Mouse (Mus musculus) liver, embryonic 11.5 days (tissue): ENCODE data around the gene Gfap. TPM values are rescaled to one million over a fixed set of nuclear protein-coding genes. Genes with fewer than 3 reads are reported as not detected.

Experiments used
- ATAC-seq: fragments of 200-750 bp; cut with Nextera tagmentation; replicated peaks from 2 replicates; pipeline ENCODE4 v1.8.0; 2017; ENCODE audit warnings: moderate number of reproducible peaks, mild to moderate bottlenecking, moderate TSS enrichment, moderate library complexity; ENCODE audit not compliant: low FRiP score
- DNase-seq: peaks from one replicate; pipeline ENCODE4 v3.0.0-alpha.2; 2017; ENCODE audit warnings: low spot score
- H3K27ac ChIP-seq: fragments of 300-500 bp; sonication (generic); 2 replicates; pipeline ENCODE4 v1.5.1; 2014; ENCODE audit warnings: mild to moderate bottlenecking, low read depth, low read length, control low read depth
- H3K27me3 ChIP-seq: fragments of 300-500 bp; sonication (generic); replicated peaks from 2 replicates; pipeline ENCODE4 v1.6.1; 2014; ENCODE audit warnings: low read length, mixed read lengths; ENCODE audit not compliant: control insufficient read depth, insufficient read depth
- H3K36me3 ChIP-seq: fragments of 300-500 bp; sonication (generic); 2 replicates; pipeline ENCODE4 v1.6.1; 2014; ENCODE audit warnings: mild to moderate bottlenecking, low read length, moderate library complexity, mixed read lengths; ENCODE audit not compliant: control insufficient read depth, insufficient read depth
- H3K4me1 ChIP-seq: fragments of 300-500 bp; sonication (generic); replicated peaks from 2 replicates; pipeline ENCODE4 v1.6.1; 2014; ENCODE audit warnings: low read length, mixed read lengths; ENCODE audit not compliant: control insufficient read depth, insufficient read depth
- H3K4me2 ChIP-seq: fragments of 300-500 bp; sonication (generic); 2 replicates; pipeline ENCODE4 v1.6.1; 2014; ENCODE audit warnings: mild to moderate bottlenecking, control low read depth, moderate library complexity
- H3K4me3 ChIP-seq: fragments of 300-500 bp; sonication (generic); 2 replicates; pipeline ENCODE4 v1.5.1; 2014; ENCODE audit warnings: low read depth, low read length, control low read depth
- H3K9ac ChIP-seq: fragments of 300-500 bp; sonication (generic); 2 replicates; pipeline ENCODE4 v1.6.1; 2014; ENCODE audit warnings: low read depth, low read length, control low read depth
- H3K9me3 ChIP-seq: fragments of 300-500 bp; sonication (generic); 2 replicates; pipeline ENCODE4 v1.6.1; 2016; ENCODE audit warnings: low read length, inconsistent platforms, mixed read lengths; ENCODE audit not compliant: control insufficient read depth
- WGBS: fragments of 180-500 bp; shearing (Covaris S2); extraction: QIAGEN DNeasy Blood & Tissue Kit; methylation state at CpG from one replicate; pipeline ENCODE4 v1.1.7; 2014; 5-methylcytosine and 5-hydroxymethylcytosine counted together
- polyA plus RNA-seq: library from polyadenylated mRNA; unstranded; fragments of >200 nt; fragmentation: Nextera tagmentation; extraction: Ambion mirVana; gene quantifications from 2 replicates; pipeline ENCODE4 v1.2.1, GENCODE M21; 2014

The Gfap gene
- polyA plus RNA-seq, 1 experiment from 2014 or later, result 2.4 TPM

- DNase-seq (no peak), ATAC-seq (no peak)
- H3K9me3 ChIP-seq, result no peaks in the 10 kb centered on the region
- H3K9ac ChIP-seq, result no peak overlapping the region
- no peak overlapping the region for H3K27ac ChIP-seq
- H3K4me1 ChIP-seq, result no peaks in the 10 kb centered on the region
- H3K36me3 ChIP-seq, result peaks cover 30% of the 10 kb centered on the region
- H3K27me3 ChIP-seq, result no peaks in the 10 kb centered on the region
- H3K4me2 ChIP-seq, result no peak overlapping the region
- no peak overlapping the region for H3K4me3 ChIP-seq
- WGBS, result 94% methylated on average over 1 of the region's 1 CpGs
Observed at GRCm38 (mm10) chr11:102837385-102837784, 63.3 kb downstream of the Gfap start.

Other genes starting within 250 kb of the Gfap start
- 0.25 and 0.36 TPM in 2 replicates for gene Meioc, start 237.2 kb downstream of the Gfap start, polyA plus RNA-seq
- 39.9 and 42.5 TPM in 2 replicates for gene Ccdc43, start 203.1 kb downstream of the Gfap start, polyA plus RNA-seq
- 1.4 and 2.0 TPM in 2 replicates for gene Adam11, start 139.5 kb downstream of the Gfap start, polyA plus RNA-seq
- 20.8 and 21.7 TPM in 2 replicates for gene Gjc1, start 81.2 kb downstream of the Gfap start, polyA plus RNA-seq
- gene Higd1b, start 65.1 kb downstream of the Gfap start, polyA plus RNA-seq, result not detected in 2 replicates
- 259 and 279 TPM in 2 replicates for gene Eftud2, start 19.9 kb downstream of the Gfap start, polyA plus RNA-seq
- gene Ccdc103, start 19.7 kb downstream of the Gfap start, polyA plus RNA-seq, result 0.78 and 1.1 TPM in 2 replicates
- not detected in 2 replicates for gene Fam187a, start 15.7 kb downstream of the Gfap start, polyA plus RNA-seq
- 10.3 TPM in 2 replicates for gene Kif18b, start 24.2 kb upstream of the Gfap start, polyA plus RNA-seq
- 0.78 and 1.1 TPM in 2 replicates for gene C1ql1, start 45.8 kb upstream of the Gfap start, polyA plus RNA-seq
- 67.8 and 74.6 TPM in 2 replicates for gene Nmt1, start 127.3 kb upstream of the Gfap start, polyA plus RNA-seq
- 109 and 114 TPM in 2 replicates for gene Dcakd, start 127.4 kb upstream of the Gfap start, polyA plus RNA-seq
- 1.1 and 1.3 TPM in 2 replicates for gene Plcd3, start 200.7 kb upstream of the Gfap start, polyA plus RNA-seq
- gene Acbd4, start 200.8 kb upstream of the Gfap start, polyA plus RNA-seq, result 24.5 and 30.7 TPM in 2 replicates
- gene Hexim1, start 215.3 kb upstream of the Gfap start, polyA plus RNA-seq, result 4.6 and 6.1 TPM in 2 replicates
- 11.9 and 13.8 TPM in 2 replicates for gene Hexim2, start 231.5 kb upstream of the Gfap start, polyA plus RNA-seq